Mouse (Mus musculus) CD4-positive, CD25-positive, alpha-beta regulatory T cell, adult 2 months (primary cell): ENCODE data around the gene Scd1.

Experiments used
- DNase-seq: peaks from one replicate; pipeline ENCODE4 v3.0.0-alpha.2; 2012; ENCODE audit warnings: low read depth, low spot score

Scd1 gene

GRCm38 (mm10) chr19:44407341-44408222, at the start of gene Scd1:
Scd1 (minus strand) TSS chr19:44407879.
- DNase-seq: peak; percentile 26

- no peak for DNase-seq
These were observed 47.7 kb upstream of the Scd1 start for GRCm38 (mm10) chr19:44455356-44455755.

- DNase-seq: no peak
These were observed 47.2 kb upstream of the Scd1 start for GRCm38 (mm10) chr19:44454862-44455261.

GRCm38 (mm10) chr19:44447927-44448326, 40.2 kb upstream of the Scd1 start:
- no peak for DNase-seq

- no peak for DNase-seq
These were observed 38.1 kb upstream of the Scd1 start for GRCm38 (mm10) chr19:44445755-44446154.

GRCm38 (mm10) chr19:44439302-44439701, 31.6 kb upstream of the Scd1 start:
- no peak for DNase-seq

GRCm38 (mm10) chr19:44437975-44438374, 30.3 kb upstream of the Scd1 start:
- no peak for DNase-seq

GRCm38 (mm10) chr19:44432084-44432483, 24.4 kb upstream of the Scd1 start:
- DNase-seq: no peak

GRCm38 (mm10) chr19:44427721-44428120, 20.0 kb upstream of the Scd1 start:
- DNase-seq: no peak

GRCm38 (mm10) chr19:44422051-44422631, 14.5 kb upstream of the Scd1 start:
- DNase-seq: no peak

- no peak for DNase-seq
These were observed 11.9 kb upstream of the Scd1 start for GRCm38 (mm10) chr19:44419530-44419929.

GRCm38 (mm10) chr19:44418945-44419344, 11.3 kb upstream of the Scd1 start:
- DNase-seq: peak; percentile 81

GRCm38 (mm10) chr19:44418544-44418943, 10.9 kb upstream of the Scd1 start:
- no peak for DNase-seq

GRCm38 (mm10) chr19:44418061-44418460, 10.4 kb upstream of the Scd1 start:
- DNase-seq: no peak

- no peak for DNase-seq
These were observed 9.8 kb upstream of the Scd1 start for GRCm38 (mm10) chr19:44417448-44417847.

- no peak for DNase-seq
These were observed 8.6 kb upstream of the Scd1 start for GRCm38 (mm10) chr19:44416240-44416639.

- DNase-seq: no peak
These were observed 7.8 kb upstream of the Scd1 start for GRCm38 (mm10) chr19:44415464-44415863.

GRCm38 (mm10) chr19:44410269-44410992, 2.8 kb upstream of the Scd1 start:
- no peak for DNase-seq

GRCm38 (mm10) chr19:44408595-44408994, 916 bp upstream of the Scd1 start:
- DNase-seq: no peak

GRCm38 (mm10) chr19:44408223-44408545, 505 bp upstream of the Scd1 start:
- peak; percentile 30 for DNase-seq

GRCm38 (mm10) chr19:44403546-44403945, 4.1 kb downstream of the Scd1 start:
- DNase-seq: no peak

- DNase-seq: no peak
These were observed 7.0 kb downstream of the Scd1 start for GRCm38 (mm10) chr19:44400484-44401197.
